Mouse (Mus musculus) midbrain, embryonic 13.5 days (tissue): ENCODE measurements at regions not wholly inside any gene's neighbourhood (a gene's known extent, or its start where the extent isn't known, plus 50 kb on each side); places are given as distances from the start of the nearest gene placed in this dataset.
A peak's percentile ranks its signal among the peaks of the same experiment; 100 is the strongest.

Source experiments
- ATAC-seq: fragments of 200-750 bp; cut with Nextera tagmentation; 2 replicates; pipeline ENCODE4 v1.8.0; 2017; ENCODE audit warnings: mild to moderate bottlenecking, moderate TSS enrichment, moderate library complexity
- H3K27ac ChIP-seq: fragments of 300-500 bp; sonication (generic); 2 replicates; pipeline ENCODE4 v1.5.1; 2015; ENCODE audit warnings: inconsistent platforms, mild to moderate bottlenecking, moderate library complexity
- H3K27me3 ChIP-seq: fragments of 300-500 bp; sonication (generic); 2 replicates; pipeline ENCODE4 v1.6.1; 2015; ENCODE audit warnings: mild to moderate bottlenecking, inconsistent platforms
- H3K36me3 ChIP-seq: fragments of 300-500 bp; sonication (generic); 2 replicates; pipeline ENCODE4 v1.6.1; 2015; ENCODE audit warnings: mild to moderate bottlenecking, inconsistent platforms
- H3K4me1 ChIP-seq: fragments of 300-500 bp; sonication (generic); replicated peaks from 2 replicates; pipeline ENCODE4 v1.6.1; 2015; ENCODE audit warnings: inconsistent platforms
- H3K4me2 ChIP-seq: fragments of 300-500 bp; sonication (generic); replicated peaks from 2 replicates; pipeline ENCODE4 v1.6.1; 2015; ENCODE audit warnings: moderate library complexity, mild to moderate bottlenecking, inconsistent platforms
- H3K4me3 ChIP-seq: fragments of 300-500 bp; sonication (generic); replicated peaks from 2 replicates; pipeline ENCODE4 v1.5.1; 2015; ENCODE audit warnings: mild to moderate bottlenecking, inconsistent platforms
- H3K9ac ChIP-seq: fragments of 300-500 bp; sonication (generic); replicated peaks from 2 replicates; pipeline ENCODE4 v1.6.1; 2015; ENCODE audit warnings: mild to moderate bottlenecking, inconsistent platforms
- H3K9me3 ChIP-seq: fragments of 300-500 bp; sonication (generic); 2 replicates; pipeline ENCODE4 v1.6.1; 2016; ENCODE audit warnings: mild to moderate bottlenecking, inconsistent platforms
- WGBS: fragments of 180-500 bp; shearing (Covaris S2); methylation state at CpG from one replicate; pipeline ENCODE4 v1.1.7; 2015; 5-methylcytosine and 5-hydroxymethylcytosine counted together

GRCm38 (mm10) chr16:55168433-55168832, 129.4 kb downstream of the Zpld1 start:
- no peak overlapping the region for H3K4me2 ChIP-seq
- 83% methylated on average over 2 of the region's 2 CpGs for WGBS
- H3K9ac ChIP-seq, result no peak overlapping the region
- H3K36me3 ChIP-seq, result no peaks in the 10 kb centered on the region
- H3K27ac ChIP-seq, result no peak overlapping the region
- no peaks in the 10 kb centered on the region for H3K9me3 ChIP-seq
- ATAC-seq, result no peak
- no peaks in the 10 kb centered on the region for H3K27me3 ChIP-seq
- H3K4me3 ChIP-seq, result no peak overlapping the region
- H3K4me1 ChIP-seq, result no peaks in the 10 kb centered on the region

- Histone ChIP-seq H3K4me3 (no peak overlapping the region), H3K4me1 (no peaks in the 10 kb centered on the region), H3K4me2 (no peak overlapping the region), H3K27me3 (no peaks in the 10 kb centered on the region), H3K9ac (no peak overlapping the region), H3K9me3 (no peaks in the 10 kb centered on the region), H3K36me3 (no peaks in the 10 kb centered on the region), H3K27ac (no peak overlapping the region)
- no peak for ATAC-seq
- 70% methylated on average over 8 of the region's 8 CpGs for WGBS
Measured at GRCm38 (mm10) chr16:55166181-55166848, 131.5 kb downstream of the Zpld1 start.

GRCm38 (mm10) chr16:55162926-55163325, 134.9 kb downstream of the Zpld1 start:
- Histone ChIP-seq H3K9ac (no peak overlapping the region), H3K4me3 (no peak overlapping the region), H3K4me2 (no peak overlapping the region), H3K27me3 (no peaks in the 10 kb centered on the region), H3K27ac (no peak overlapping the region), H3K9me3 (no peaks in the 10 kb centered on the region), H3K4me1 (no peaks in the 10 kb centered on the region), H3K36me3 (no peaks in the 10 kb centered on the region)
- 83% methylated on average over 6 of the region's 6 CpGs for WGBS
- no peak for ATAC-seq

GRCm38 (mm10) chr16:55151726-55152125, 146.1 kb downstream of the Zpld1 start:
- no peak overlapping the region for H3K4me3 ChIP-seq
- 0 out of 2 replicates have a peak, but pooled peaks have one; percentile 45 for ATAC-seq
- no peak overlapping the region for H3K9ac ChIP-seq
- H3K4me2 ChIP-seq, result no peak overlapping the region
- WGBS, result 52% methylated on average over 4 of the region's 4 CpGs
- H3K9me3 ChIP-seq, result no peaks in the 10 kb centered on the region
- H3K27me3 ChIP-seq, result no peaks in the 10 kb centered on the region
- no peaks in the 10 kb centered on the region for H3K36me3 ChIP-seq
- H3K4me1 ChIP-seq, result no peaks in the 10 kb centered on the region
- H3K27ac ChIP-seq, result no peak overlapping the region

GRCm38 (mm10) chr16:55142431-55143173, 155.2 kb downstream of the Zpld1 start:
- no peak overlapping the region for H3K4me2 ChIP-seq
- H3K27ac ChIP-seq, result no peak overlapping the region
- H3K27me3 ChIP-seq, result no peaks in the 10 kb centered on the region
- no peaks in the 10 kb centered on the region for H3K4me1 ChIP-seq
- no peaks in the 10 kb centered on the region for H3K9me3 ChIP-seq
- no peak for ATAC-seq
- no peak overlapping the region for H3K4me3 ChIP-seq
- H3K36me3 ChIP-seq, result no peaks in the 10 kb centered on the region
- WGBS, result 71% methylated on average over 6 of the region's 6 CpGs
- no peak overlapping the region for H3K9ac ChIP-seq

GRCm38 (mm10) chr16:55134961-55135360, 162.8 kb downstream of the Zpld1 start:
- Histone ChIP-seq H3K9ac (no peak overlapping the region), H3K36me3 (no peaks in the 10 kb centered on the region), H3K27ac (no peak overlapping the region), H3K9me3 (no peaks in the 10 kb centered on the region), H3K4me1 (no peaks in the 10 kb centered on the region), H3K4me2 (no peak overlapping the region), H3K27me3 (no peaks in the 10 kb centered on the region), H3K4me3 (no peak overlapping the region)
- no peak for ATAC-seq

GRCm38 (mm10) chr16:55097651-55098050, 200.1 kb downstream of the Zpld1 start:
- H3K4me3 ChIP-seq, result no peak overlapping the region
- no peaks in the 10 kb centered on the region for H3K9me3 ChIP-seq
- no peak overlapping the region for H3K4me2 ChIP-seq
- no peaks in the 10 kb centered on the region for H3K4me1 ChIP-seq
- no peaks in the 10 kb centered on the region for H3K27me3 ChIP-seq
- no peak overlapping the region for H3K27ac ChIP-seq
- no peaks in the 10 kb centered on the region for H3K36me3 ChIP-seq
- no peak overlapping the region for H3K9ac ChIP-seq
- ATAC-seq, result no peak
- WGBS, result 74% methylated on average over 1 of the region's 1 CpGs

GRCm38 (mm10) chr16:55087461-55087860, 210.3 kb downstream of the Zpld1 start:
- H3K9ac ChIP-seq, result no peak overlapping the region
- no peaks in the 10 kb centered on the region for H3K27me3 ChIP-seq
- H3K4me2 ChIP-seq, result no peak overlapping the region
- H3K36me3 ChIP-seq, result no peaks in the 10 kb centered on the region
- 86% methylated on average over 1 of the region's 1 CpGs for WGBS
- H3K4me1 ChIP-seq, result no peaks in the 10 kb centered on the region
- no peaks in the 10 kb centered on the region for H3K9me3 ChIP-seq
- ATAC-seq, result no peak
- H3K27ac ChIP-seq, result no peak overlapping the region
- no peak overlapping the region for H3K4me3 ChIP-seq

- Histone ChIP-seq H3K4me1 (no peaks in the 10 kb centered on the region), H3K9me3 (no peaks in the 10 kb centered on the region), H3K27ac (no peak overlapping the region), H3K27me3 (no peaks in the 10 kb centered on the region), H3K4me3 (no peak overlapping the region), H3K9ac (no peak overlapping the region), H3K4me2 (no peak overlapping the region), H3K36me3 (no peaks in the 10 kb centered on the region)
- ATAC-seq, result no peak
- WGBS, result 69% methylated on average over 1 of the region's 1 CpGs
Measured at GRCm38 (mm10) chr16:55076172-55076571, 221.6 kb downstream of the Zpld1 start.

GRCm38 (mm10) chr16:55039777-55040176, 258.0 kb downstream of the Zpld1 start:
- H3K4me3 ChIP-seq, result no peak overlapping the region
- no peak for ATAC-seq
- no peaks in the 10 kb centered on the region for H3K4me1 ChIP-seq
- no peak overlapping the region for H3K27ac ChIP-seq
- H3K9me3 ChIP-seq, result no peaks in the 10 kb centered on the region
- no peaks in the 10 kb centered on the region for H3K36me3 ChIP-seq
- no peak overlapping the region for H3K9ac ChIP-seq
- H3K4me2 ChIP-seq, result no peak overlapping the region
- 94% methylated on average over 6 of the region's 6 CpGs for WGBS
- no peaks in the 10 kb centered on the region for H3K27me3 ChIP-seq

GRCm38 (mm10) chr16:55001661-55002289, 296.0 kb downstream of the Zpld1 start:
- no peaks in the 10 kb centered on the region for H3K4me1 ChIP-seq
- H3K36me3 ChIP-seq, result no peaks in the 10 kb centered on the region
- no peak overlapping the region for H3K4me2 ChIP-seq
- no peak overlapping the region for H3K27ac ChIP-seq
- no peak overlapping the region for H3K9ac ChIP-seq
- H3K27me3 ChIP-seq, result no peaks in the 10 kb centered on the region
- 91% methylated on average over 2 of the region's 2 CpGs for WGBS
- no peak for ATAC-seq
- no peak overlapping the region for H3K4me3 ChIP-seq
- H3K9me3 ChIP-seq, result no peaks in the 10 kb centered on the region

- 87% methylated on average over 4 of the region's 4 CpGs for WGBS
- H3K27me3 ChIP-seq, result no peaks in the 10 kb centered on the region
- no peak overlapping the region for H3K4me2 ChIP-seq
- no peak overlapping the region for H3K4me3 ChIP-seq
- H3K27ac ChIP-seq, result no peak overlapping the region
- ATAC-seq, result no peak
- no peaks in the 10 kb centered on the region for H3K9me3 ChIP-seq
- no peaks in the 10 kb centered on the region for H3K4me1 ChIP-seq
- no peaks in the 10 kb centered on the region for H3K36me3 ChIP-seq
- H3K9ac ChIP-seq, result no peak overlapping the region
Measured at GRCm38 (mm10) chr16:54991595-54992240, 306.1 kb downstream of the Zpld1 start.
